Mouse (Mus musculus): Measurements from ENCODE around the gene Bpnt1. TPM values are rescaled to one million over a fixed set of nuclear protein-coding genes. Genes with fewer than 3 reads are reported as not detected.
"Not testable (repeated sequence)": the region's sequence is repeated elsewhere in the genome, so short reads cannot be mapped to it uniquely, and the experiment has no call there.

Gene Bpnt1
- polyA plus RNA-seq, 1 experiment from 2014 or later: 75.9 TPM

- H3K9ac ChIP-seq (ENCODE audit: low read length): no peak overlapping the region
- H3K36me3 ChIP-seq (ENCODE audit: control insufficient read depth, insufficient read depth, low read length): peaks cover 31% of the 10 kb centered on the region
- H3K27me3 ChIP-seq (ENCODE audit: control insufficient read depth, insufficient read depth, low read length): no peaks in the 10 kb centered on the region
- no peak overlapping the region for H3K4me2 ChIP-seq (ENCODE audit: low read depth, low read length)
- no peaks in the 10 kb centered on the region for H3K9me3 ChIP-seq (replicated peaks; ENCODE audit: control insufficient read depth, low read length)
- no peak overlapping the region for H3K4me3 ChIP-seq (replicated peaks; ENCODE audit: low read length)
- no peak overlapping the region for H3K27ac ChIP-seq (ENCODE audit: low read length)
- 90% methylated on average over 16 of the region's 16 CpGs for WGBS
- no peak for ATAC-seq (ENCODE audit: insufficient read depth, low FRiP score)
- H3K4me1 ChIP-seq (ENCODE audit: control insufficient read depth, insufficient read depth, low read length): no peaks in the 10 kb centered on the region
Measured at GRCm38 (mm10) chr1:185315846-185316568, 15.9 kb upstream of the Bpnt1 start.

GRCm38 (mm10) chr1:185327754-185328345 is 4.1 kb upstream of the Bpnt1 start:
- Histone ChIP-seq H3K36me3 (ENCODE audit: control insufficient read depth, insufficient read depth, low read length) (peaks cover 20% of the 10 kb centered on the region; the same call in 1 of the 2 replicates), H3K4me2 (ENCODE audit: low read depth, low read length) (peak overlapping the region; percentile 68), H3K4me3 (replicated peaks; ENCODE audit: low read length) (peak overlapping the region; percentile 96)
- H3K27ac ChIP-seq (ENCODE audit: low read length); H3K27me3 ChIP-seq (ENCODE audit: control insufficient read depth, insufficient read depth, low read length); H3K4me1 ChIP-seq (ENCODE audit: control insufficient read depth, insufficient read depth, low read length); H3K9ac ChIP-seq (ENCODE audit: low read length); H3K9me3 ChIP-seq (replicated peaks; ENCODE audit: control insufficient read depth, low read length); ATAC-seq (ENCODE audit: insufficient read depth, low FRiP score): not testable (repeated sequence)
- WGBS: 49% methylated on average over 3 of the region's 3 CpGs

GRCm38 (mm10) chr1:185328721-185329610 is 3.0 kb upstream of the Bpnt1 start, which contains the start of gene Iars2:
TSS of gene Iars2 (minus strand) at chr1:185329396.
- Histone ChIP-seq H3K36me3 (ENCODE audit: control insufficient read depth, insufficient read depth, low read length) (peaks cover 15% of the 10 kb centered on the region; the same call in 1 of the 2 replicates), H3K9me3 (replicated peaks; ENCODE audit: control insufficient read depth, low read length) (no peaks in the 10 kb centered on the region), H3K4me3 (replicated peaks; ENCODE audit: low read length) (peak within 1 kb of the TSS; percentile 96), H3K4me1 (ENCODE audit: control insufficient read depth, insufficient read depth, low read length) (peaks cover 11% of the 10 kb centered on the region), H3K4me2 (ENCODE audit: low read depth, low read length) (peak within 1 kb of the TSS; percentile 68), H3K27me3 (ENCODE audit: control insufficient read depth, insufficient read depth, low read length) (no peaks in the 10 kb centered on the region), H3K27ac (ENCODE audit: low read length) (peak within 1 kb of the TSS; percentile 92), H3K9ac (ENCODE audit: low read length) (peak within 1 kb of the TSS; percentile 96)
- ATAC-seq (ENCODE audit: insufficient read depth, low FRiP score): peak; percentile 91
- WGBS: under 1% methylated on average over 76 of the region's 76 CpGs

GRCm38 (mm10) chr1:185329851-185330250 is 2.1 kb upstream of the Bpnt1 start:
- H3K9ac ChIP-seq (ENCODE audit: low read length): no peak overlapping the region
- H3K36me3 ChIP-seq (ENCODE audit: control insufficient read depth, insufficient read depth, low read length): peaks cover 10% of the 10 kb centered on the region; the same call in 1 of the 2 replicates
- no peak overlapping the region for H3K27ac ChIP-seq (ENCODE audit: low read length)
- H3K4me3 ChIP-seq (replicated peaks; ENCODE audit: low read length): no peak overlapping the region
- peak overlapping the region; percentile 68; the same call in 1 of the 2 replicates for H3K4me2 ChIP-seq (ENCODE audit: low read depth, low read length)
- 92% methylated on average over 8 of the region's 8 CpGs for WGBS
- no peak for ATAC-seq (ENCODE audit: insufficient read depth, low FRiP score)
- H3K27me3 ChIP-seq (ENCODE audit: control insufficient read depth, insufficient read depth, low read length): no peaks in the 10 kb centered on the region
- no peaks in the 10 kb centered on the region for H3K9me3 ChIP-seq (replicated peaks; ENCODE audit: control insufficient read depth, low read length)
- peaks cover 11% of the 10 kb centered on the region for H3K4me1 ChIP-seq (ENCODE audit: control insufficient read depth, insufficient read depth, low read length)

GRCm38 (mm10) chr1:185331364-185331763 is 585 bp upstream of the Bpnt1 start:
- Histone ChIP-seq H3K27ac (ENCODE audit: low read length) (no peak overlapping the region), H3K9ac (ENCODE audit: low read length) (no peak overlapping the region), H3K4me1 (ENCODE audit: control insufficient read depth, insufficient read depth, low read length) (peaks cover 11% of the 10 kb centered on the region), H3K36me3 (ENCODE audit: control insufficient read depth, insufficient read depth, low read length) (0 out of 2 replicates have a peak, but pooled peaks cover 6% of the 10 kb centered on the region), H3K4me2 (ENCODE audit: low read depth, low read length) (peak overlapping the region; percentile 60; the same call in 1 of the 2 replicates), H3K9me3 (replicated peaks; ENCODE audit: control insufficient read depth, low read length) (no peaks in the 10 kb centered on the region), H3K4me3 (replicated peaks; ENCODE audit: low read length) (no peak overlapping the region), H3K27me3 (ENCODE audit: control insufficient read depth, insufficient read depth, low read length) (no peaks in the 10 kb centered on the region)
- no peak for ATAC-seq (ENCODE audit: insufficient read depth, low FRiP score)
- 51% methylated on average over 5 of the region's 5 CpGs for WGBS

GRCm38 (mm10) chr1:185333651-185334050 is 1.7 kb downstream of the Bpnt1 start:
- Histone ChIP-seq H3K9me3 (replicated peaks; ENCODE audit: control insufficient read depth, low read length) (no peaks in the 10 kb centered on the region), H3K9ac (ENCODE audit: low read length) (no peak overlapping the region), H3K36me3 (ENCODE audit: control insufficient read depth, insufficient read depth, low read length) (no peaks in the 10 kb centered on the region), H3K27me3 (ENCODE audit: control insufficient read depth, insufficient read depth, low read length) (no peaks in the 10 kb centered on the region), H3K4me1 (ENCODE audit: control insufficient read depth, insufficient read depth, low read length) (peaks cover 8% of the 10 kb centered on the region), H3K4me2 (ENCODE audit: low read depth, low read length) (no peak overlapping the region), H3K27ac (ENCODE audit: low read length) (no peak overlapping the region), H3K4me3 (replicated peaks; ENCODE audit: low read length) (no peak overlapping the region)
- no peak for ATAC-seq (ENCODE audit: insufficient read depth, low FRiP score)
- 81% methylated on average over 5 of the region's 5 CpGs for WGBS

- 84% methylated on average over 4 of the region's 4 CpGs for WGBS
- Histone ChIP-seq H3K9ac (ENCODE audit: low read length) (no peak overlapping the region), H3K27ac (ENCODE audit: low read length) (no peak overlapping the region), H3K4me3 (replicated peaks; ENCODE audit: low read length) (no peak overlapping the region), H3K9me3 (replicated peaks; ENCODE audit: control insufficient read depth, low read length) (no peaks in the 10 kb centered on the region), H3K27me3 (ENCODE audit: control insufficient read depth, insufficient read depth, low read length) (no peaks in the 10 kb centered on the region), H3K36me3 (ENCODE audit: control insufficient read depth, insufficient read depth, low read length) (no peaks in the 10 kb centered on the region), H3K4me2 (ENCODE audit: low read depth, low read length) (no peak overlapping the region), H3K4me1 (ENCODE audit: control insufficient read depth, insufficient read depth, low read length) (peaks cover 8% of the 10 kb centered on the region)
- no peak for ATAC-seq (ENCODE audit: insufficient read depth, low FRiP score)
Measured at GRCm38 (mm10) chr1:185334136-185334535, 2.2 kb downstream of the Bpnt1 start.

GRCm38 (mm10) chr1:185335231-185335765 is 3.3 kb downstream of the Bpnt1 start:
- 78% methylated on average over 6 of the region's 6 CpGs for WGBS
- H3K4me1 ChIP-seq (ENCODE audit: control insufficient read depth, insufficient read depth, low read length): peaks cover 8% of the 10 kb centered on the region
- H3K36me3 ChIP-seq (ENCODE audit: control insufficient read depth, insufficient read depth, low read length): peaks cover 3% of the 10 kb centered on the region; the same call in 1 of the 2 replicates
- ATAC-seq (ENCODE audit: insufficient read depth, low FRiP score): no peak
- no peaks in the 10 kb centered on the region for H3K9me3 ChIP-seq (replicated peaks; ENCODE audit: control insufficient read depth, low read length)
- no peak overlapping the region for H3K4me2 ChIP-seq (ENCODE audit: low read depth, low read length)
- no peak overlapping the region for H3K27ac ChIP-seq (ENCODE audit: low read length)
- no peak overlapping the region for H3K9ac ChIP-seq (ENCODE audit: low read length)
- no peaks in the 10 kb centered on the region for H3K27me3 ChIP-seq (ENCODE audit: control insufficient read depth, insufficient read depth, low read length)
- H3K4me3 ChIP-seq (replicated peaks; ENCODE audit: low read length): no peak overlapping the region

All from stomach, embryonic 16.5 days (tissue).